Mouse (Mus musculus): Measurements from ENCODE around the gene Tmprss13. TPM values are rescaled to one million over a fixed set of nuclear protein-coding genes. Genes with fewer than 3 reads are reported as not detected.

The Tmprss13 gene
- total and polyA plus RNA-seq, 3 experiments: not detected

GRCm38 (mm10) chr9:45370616-45371336, 51.9 kb downstream of the Tmprss13 start:
- in situ Hi-C loops (cut with MboI; ENCODE audit: low pct_ligation_motif_present, low pct_unique_long_range_greater_than_20kb, low sequenced_read_pairs): no loop called here
- Histone ChIP-seq H3K9ac (ENCODE audit: insufficient read depth, low read depth) (no peak overlapping the region), H3K79me2 (replicated peaks; ENCODE audit: control insufficient read depth, extremely low read depth, insufficient read depth, poor library complexity, severe bottlenecking) (no peaks in the 10 kb centered on the region), H3K36me3 (replicated peaks in 1 of 2; ENCODE audit: control insufficient read depth in 1 of 2, insufficient read depth in 1 of 2, low read length in 1 of 2) (no peaks in the 10 kb centered on the region), H3K27ac (ENCODE audit: insufficient read depth, low read depth) (no peak overlapping the region), H3K9me3 (replicated peaks; ENCODE audit: low read length) (peaks cover 4% of the 10 kb centered on the region), H3K4me3 (replicated peaks in 1 of 3; ENCODE audit: low read depth in 2 of 3, low read length in 2 of 3, poor library complexity in 1 of 3) (no peak overlapping the region), H3K4me2 (ENCODE audit: insufficient read depth, low read depth, poor library complexity, severe bottlenecking) (peak overlapping the region; percentile 33; the same call in 1 of the 2 replicates), H3K4me1 (ENCODE audit: control insufficient read depth in 1 of 2, insufficient read depth in 2 of 2) (no peaks in the 10 kb centered on the region), H3K27me3 (replicated peaks) (peaks cover 83% of the 10 kb centered on the region)
- TF ChIP-seq SIN3A (IDR thresholded peaks at IDR 0.05; ENCODE audit: low read length) (no peak), ELF1 (IDR thresholded peaks at IDR 0.05; ENCODE audit: low read depth, low read length) (no peak), MAZ (IDR thresholded peaks at IDR 0.05; ENCODE audit: low read depth, low read length) (no peak), IRF4 (IDR thresholded peaks at IDR 0.05; ENCODE audit: low read depth, low read length) (no peak), MYC (IDR thresholded peaks at IDR 0.05; ENCODE audit: low read depth, low read length) (no peak), UBTF (IDR thresholded peaks at IDR 0.05; ENCODE audit: low read depth, low read length) (no peak), MAX (IDR thresholded peaks at IDR 0.05; ENCODE audit: low read length) (no peak), POLR2AphosphoS2 (IDR thresholded peaks at IDR 0.05; ENCODE audit: low read depth, low read length) (no peak), PAX5 (IDR thresholded peaks at IDR 0.05; ENCODE audit: low read length) (no peak), NRF1 (IDR thresholded peaks at IDR 0.05; ENCODE audit: low read depth, low read length) (no peak), USF1 (IDR thresholded peaks at IDR 0.05; ENCODE audit: low read depth, low read length) (no peak), USF2 (conservative IDR thresholded peaks at IDR 0.05; ENCODE audit: low read depth, low read length) (no peak), TCF12 (IDR thresholded peaks at IDR 0.05; ENCODE audit: low read depth, low read length) (no peak), GABPA (IDR thresholded peaks at IDR 0.05; ENCODE audit: insufficient replicate concordance, low read depth, low read length) (no peak), ZNF384 (IDR thresholded peaks at IDR 0.05; ENCODE audit: low read depth, low read length) (no peak), RAD21 (IDR thresholded peaks at IDR 0.05; ENCODE audit: low read depth, low read length) (no peak)
- dilution Hi-C loops (cut with MboI; ENCODE audit: extremely low pct_ligation_motif_present, extremely low pct_unique_long_range_greater_than_20kb, low sequenced_read_pairs): no loop called here
- DNase-seq (ENCODE audit: extremely low read depth): no peak

GRCm38 (mm10) chr9:45371337-45371707, 52.4 kb downstream of the Tmprss13 start:
- H3K27ac ChIP-seq (ENCODE audit: insufficient read depth, low read depth): no peak overlapping the region
- no peak for TF ChIP-seq CTCF (conservative IDR thresholded peaks at IDR 0.05 in 1 of 2, IDR thresholded peaks at IDR 0.05 in 1 of 2; ENCODE audit: low read depth in 2 of 2, low read length in 2 of 2)
- TF ChIP-seq NRF1 (IDR thresholded peaks at IDR 0.05; ENCODE audit: low read depth, low read length): no peak
- no peak for TF ChIP-seq TBP (conservative IDR thresholded peaks at IDR 0.05; ENCODE audit: low read depth, low read length)
- no peak for TF ChIP-seq ZNF384 (IDR thresholded peaks at IDR 0.05; ENCODE audit: low read depth, low read length)
- TF ChIP-seq PAX5 (IDR thresholded peaks at IDR 0.05; ENCODE audit: low read length): no peak
- TF ChIP-seq NELFE (IDR thresholded peaks at IDR 0.05; ENCODE audit: low read depth, low read length): no peak
- TF ChIP-seq ZMIZ1 (IDR thresholded peaks at IDR 0.05; ENCODE audit: low read depth, low read length): no peak
- no peak for TF ChIP-seq ELF1 (IDR thresholded peaks at IDR 0.05; ENCODE audit: low read depth, low read length)
- TF ChIP-seq HCFC1 (IDR thresholded peaks at IDR 0.05; ENCODE audit: low read depth, low read length): no peak
- no peak for TF ChIP-seq MYC (IDR thresholded peaks at IDR 0.05; ENCODE audit: low read depth, low read length)
- no peak for DNase-seq (ENCODE audit: extremely low read depth)
- H3K9me3 ChIP-seq (replicated peaks; ENCODE audit: low read length): peaks cover 4% of the 10 kb centered on the region
- H3K79me2 ChIP-seq (replicated peaks; ENCODE audit: control insufficient read depth, extremely low read depth, insufficient read depth, poor library complexity, severe bottlenecking): no peaks in the 10 kb centered on the region
- peaks cover 84% of the 10 kb centered on the region for H3K27me3 ChIP-seq (replicated peaks)
- dilution Hi-C loops (cut with MboI; ENCODE audit: extremely low pct_ligation_motif_present, extremely low pct_unique_long_range_greater_than_20kb, low sequenced_read_pairs) (no loop called here), in situ Hi-C loops (cut with MboI; ENCODE audit: low pct_ligation_motif_present, low pct_unique_long_range_greater_than_20kb, low sequenced_read_pairs) (no loop called here)
- H3K9ac ChIP-seq (ENCODE audit: insufficient read depth, low read depth): no peak overlapping the region
- H3K4me2 ChIP-seq (ENCODE audit: insufficient read depth, low read depth, poor library complexity, severe bottlenecking): no peak overlapping the region
- H3K4me1 ChIP-seq (ENCODE audit: control insufficient read depth in 1 of 2, insufficient read depth in 2 of 2): no peaks in the 10 kb centered on the region
- no peak overlapping the region for H3K4me3 ChIP-seq (replicated peaks in 1 of 3; ENCODE audit: low read depth in 2 of 3, low read length in 2 of 3, poor library complexity in 1 of 3)
- no peaks in the 10 kb centered on the region for H3K36me3 ChIP-seq (replicated peaks in 1 of 2; ENCODE audit: control insufficient read depth in 1 of 2, insufficient read depth in 1 of 2, low read length in 1 of 2)

Data from CH12.LX (cell line).